Mouse (Mus musculus): ENCODE measurements at regions not wholly inside any gene's neighbourhood (a gene's known extent, or its start where the extent isn't known, plus 50 kb on each side); places are given as distances from the start of the nearest gene placed in this dataset.

GRCm38 (mm10) chr6:126334258-126334657 is 167.5 kb upstream of the Ntf3 start:
- TF ChIP-seq POLR2A (IDR thresholded peaks at IDR 0.05; ENCODE audit: borderline replicate concordance, extremely low read depth, insufficient read depth, insufficient read length, poor library complexity, severe bottlenecking), result no peak
- TF ChIP-seq CTCF (IDR thresholded peaks at IDR 0.05; ENCODE audit: borderline replicate concordance, extremely low read depth, insufficient read depth, insufficient read length), result no peak
